Mouse (Mus musculus): ENCODE measurements at regions not wholly inside any gene's neighbourhood (a gene's known extent, or its start where the extent isn't known, plus 50 kb on each side); places are given as distances from the start of the nearest gene placed in this dataset.

GRCm38 (mm10) chr8:89658998-89659944 lies 615.3 kb upstream of the Sall1 start:
- in situ Hi-C loops (cut with MseI, MboI): no loop called here

GRCm38 (mm10) chr8:89655369-89655768 lies 611.4 kb upstream of the Sall1 start:
- in situ Hi-C loops (cut with MseI, MboI): no loop called here

GRCm38 (mm10) chr8:89649207-89649890 lies 605.4 kb upstream of the Sall1 start:
- in situ Hi-C loops (cut with MseI, MboI): no loop called here

GRCm38 (mm10) chr8:89646946-89647345 lies 603.0 kb upstream of the Sall1 start:
- in situ Hi-C loops (cut with MseI, MboI): no loop called here

GRCm38 (mm10) chr8:89641339-89641738 lies 597.4 kb upstream of the Sall1 start:
- in situ Hi-C loops (cut with MseI, MboI): no loop called here

- in situ Hi-C loops (cut with MseI, MboI): no loop called here
Observed at GRCm38 (mm10) chr8:89634864-89635263, 590.9 kb upstream of the Sall1 start.

- in situ Hi-C loops (cut with MseI, MboI): no loop called here
Observed at GRCm38 (mm10) chr8:89632304-89632703, 588.3 kb upstream of the Sall1 start.

- in situ Hi-C loops (cut with MseI, MboI): no loop called here
Observed at GRCm38 (mm10) chr8:89630540-89630939, 586.6 kb upstream of the Sall1 start.

GRCm38 (mm10) chr8:89618089-89618488 lies 574.1 kb upstream of the Sall1 start:
- in situ Hi-C loops (cut with MseI, MboI): no loop called here

GRCm38 (mm10) chr8:89615863-89616558 lies 572.0 kb upstream of the Sall1 start:
- in situ Hi-C loops (cut with MseI, MboI): no loop called here

GRCm38 (mm10) chr8:89609074-89609473 lies 565.1 kb upstream of the Sall1 start:
- in situ Hi-C loops (cut with MseI, MboI): no loop called here

GRCm38 (mm10) chr8:89605905-89606468 lies 562.0 kb upstream of the Sall1 start:
- in situ Hi-C loops (cut with MseI, MboI): no loop called here

GRCm38 (mm10) chr8:89604461-89604860 lies 560.5 kb upstream of the Sall1 start:
- in situ Hi-C loops (cut with MseI, MboI): no loop called here

- in situ Hi-C loops (cut with MseI, MboI): no loop called here
Observed at GRCm38 (mm10) chr8:89596380-89596779, 552.4 kb upstream of the Sall1 start.

GRCm38 (mm10) chr8:89583091-89583490 lies 539.1 kb upstream of the Sall1 start:
- in situ Hi-C loops (cut with MseI, MboI): no loop called here

- in situ Hi-C loops (cut with MseI, MboI): no loop called here
Observed at GRCm38 (mm10) chr8:89582566-89582965, 538.6 kb upstream of the Sall1 start.

GRCm38 (mm10) chr8:89571816-89572215 lies 527.9 kb upstream of the Sall1 start:
- in situ Hi-C loops (cut with MseI, MboI): no loop called here

- in situ Hi-C loops (cut with MseI, MboI): no loop called here
Observed at GRCm38 (mm10) chr8:89570639-89571325, 526.8 kb upstream of the Sall1 start.

GRCm38 (mm10) chr8:89569406-89569805 lies 525.4 kb upstream of the Sall1 start:
- in situ Hi-C loops (cut with MseI, MboI): no loop called here

GRCm38 (mm10) chr8:89568641-89569040 lies 524.7 kb upstream of the Sall1 start:
- in situ Hi-C loops (cut with MseI, MboI): no loop called here

- in situ Hi-C loops (cut with MseI, MboI): no loop called here
Observed at GRCm38 (mm10) chr8:89566986-89567385, 523.0 kb upstream of the Sall1 start.

Measured in mouse trophoblast stem cell (cell line).